Mouse (Mus musculus): ENCODE measurements at regions not wholly inside any gene's neighbourhood (a gene's known extent, or its start where the extent isn't known, plus 50 kb on each side); places are given as distances from the start of the nearest gene placed in this dataset.

DNA sequence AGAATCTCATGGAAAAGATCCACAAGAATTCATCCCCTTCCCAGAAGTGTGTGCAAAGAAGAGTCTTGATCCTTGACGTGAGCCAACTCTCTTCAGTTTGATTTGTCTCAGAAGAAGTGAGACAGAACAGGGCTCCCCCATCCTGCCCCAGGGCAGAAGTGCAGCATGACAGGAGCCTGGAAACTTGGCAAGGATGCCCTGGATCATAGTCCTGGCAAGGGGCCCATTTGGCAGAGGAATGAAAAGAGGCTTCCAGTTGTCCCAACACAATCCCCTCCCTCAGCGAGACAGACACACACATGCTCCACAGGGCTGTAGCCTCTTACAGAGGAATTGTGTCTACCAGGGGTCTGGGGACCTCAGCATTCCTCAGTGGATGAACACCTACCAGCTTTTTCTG is 102.7 kb downstream of the Ptpn20 start:
- no peaks in the 10 kb centered on the region for H3K36me3 ChIP-seq (ENCODE audit: control insufficient read depth, insufficient read depth, low read length)
- no peak overlapping the region for H3K9ac ChIP-seq (replicated peaks; ENCODE audit: low read length)
- 59% methylated on average over 2 of the region's 2 CpGs for WGBS
- H3K4me3 ChIP-seq (replicated peaks; ENCODE audit: low read depth, low read length) = no peak overlapping the region
- H3K27me3 ChIP-seq (ENCODE audit: control insufficient read depth, insufficient read depth, low read length) = no peaks in the 10 kb centered on the region
- H3K27ac ChIP-seq (replicated peaks; ENCODE audit: low read depth, low read length) = no peak overlapping the region
- peak; percentile 69 for DNase-seq
- ATAC-seq (ENCODE audit: low FRiP score, low TSS enrichment) = no peak
- H3K9me3 ChIP-seq (ENCODE audit: control insufficient read depth, low read length) = no peaks in the 10 kb centered on the region
- no peak overlapping the region for H3K4me2 ChIP-seq (ENCODE audit: low read length)
- no peaks in the 10 kb centered on the region for H3K4me1 ChIP-seq (ENCODE audit: control insufficient read depth, insufficient read depth, low read length)

- DNase-seq (no peak), ATAC-seq (ENCODE audit: low FRiP score, low TSS enrichment) (no peak)
- Histone ChIP-seq H3K36me3 (ENCODE audit: control insufficient read depth, insufficient read depth, low read length) (no peaks in the 10 kb centered on the region), H3K27me3 (ENCODE audit: control insufficient read depth, insufficient read depth, low read length) (no peaks in the 10 kb centered on the region), H3K4me3 (replicated peaks; ENCODE audit: low read depth, low read length) (no peak overlapping the region), H3K4me2 (ENCODE audit: low read length) (no peak overlapping the region), H3K9ac (replicated peaks; ENCODE audit: low read length) (no peak overlapping the region), H3K9me3 (ENCODE audit: control insufficient read depth, low read length) (no peaks in the 10 kb centered on the region), H3K27ac (replicated peaks; ENCODE audit: low read depth, low read length) (no peak overlapping the region), H3K4me1 (ENCODE audit: control insufficient read depth, insufficient read depth, low read length) (no peaks in the 10 kb centered on the region)
- WGBS = 63% methylated on average over 2 of the region's 2 CpGs
These were observed 105.2 kb downstream of the Ptpn20 start for GRCm38 (mm10) chr14:33694224-33694623.

GRCm38 (mm10) chr14:33695362-33695982 is 106.5 kb downstream of the Ptpn20 start:
- 23% methylated on average over 8 of the region's 8 CpGs for WGBS
- peak; percentile 85 for DNase-seq
- Histone ChIP-seq H3K4me2 (ENCODE audit: low read length) (no peak overlapping the region), H3K9ac (replicated peaks; ENCODE audit: low read length) (no peak overlapping the region), H3K36me3 (ENCODE audit: control insufficient read depth, insufficient read depth, low read length) (no peaks in the 10 kb centered on the region), H3K27ac (replicated peaks; ENCODE audit: low read depth, low read length) (no peak overlapping the region), H3K4me3 (replicated peaks; ENCODE audit: low read depth, low read length) (no peak overlapping the region), H3K4me1 (ENCODE audit: control insufficient read depth, insufficient read depth, low read length) (no peaks in the 10 kb centered on the region), H3K9me3 (ENCODE audit: control insufficient read depth, low read length) (no peaks in the 10 kb centered on the region), H3K27me3 (ENCODE audit: control insufficient read depth, insufficient read depth, low read length) (no peaks in the 10 kb centered on the region)
- ATAC-seq (ENCODE audit: low FRiP score, low TSS enrichment) = no peak; the same call in 1 of the 2 replicates

- Histone ChIP-seq H3K27ac (replicated peaks; ENCODE audit: low read depth, low read length) (no peak overlapping the region), H3K36me3 (ENCODE audit: control insufficient read depth, insufficient read depth, low read length) (no peaks in the 10 kb centered on the region), H3K9ac (replicated peaks; ENCODE audit: low read length) (no peak overlapping the region), H3K4me2 (ENCODE audit: low read length) (no peak overlapping the region), H3K27me3 (ENCODE audit: control insufficient read depth, insufficient read depth, low read length) (no peaks in the 10 kb centered on the region), H3K9me3 (ENCODE audit: control insufficient read depth, low read length) (no peaks in the 10 kb centered on the region), H3K4me3 (replicated peaks; ENCODE audit: low read depth, low read length) (no peak overlapping the region), H3K4me1 (ENCODE audit: control insufficient read depth, insufficient read depth, low read length) (no peaks in the 10 kb centered on the region)
- WGBS = 86% methylated on average over 3 of the region's 3 CpGs
- DNase-seq = no peak
- ATAC-seq (ENCODE audit: low FRiP score, low TSS enrichment) = no peak
These were observed 107.8 kb downstream of the Ptpn20 start for GRCm38 (mm10) chr14:33696817-33697216.

GRCm38 (mm10) chr14:33699777-33700438 is 110.9 kb downstream of the Ptpn20 start:
- 90% methylated on average over 13 of the region's 13 CpGs for WGBS
- H3K36me3 ChIP-seq (ENCODE audit: control insufficient read depth, insufficient read depth, low read length) = no peaks in the 10 kb centered on the region

GRCm38 (mm10) chr14:33707661-33708297 is 118.8 kb downstream of the Ptpn20 start:
- Histone ChIP-seq H3K36me3 (ENCODE audit: control insufficient read depth, insufficient read depth, low read length) (no peaks in the 10 kb centered on the region), H3K9me3 (ENCODE audit: control insufficient read depth, low read length) (no peaks in the 10 kb centered on the region), H3K27ac (replicated peaks; ENCODE audit: low read depth, low read length) (no peak overlapping the region), H3K9ac (replicated peaks; ENCODE audit: low read length) (no peak overlapping the region), H3K27me3 (ENCODE audit: control insufficient read depth, insufficient read depth, low read length) (no peaks in the 10 kb centered on the region), H3K4me2 (ENCODE audit: low read length) (no peak overlapping the region), H3K4me1 (ENCODE audit: control insufficient read depth, insufficient read depth, low read length) (0 out of 2 replicates have a peak, but pooled peaks cover 5% of the 10 kb centered on the region), H3K4me3 (replicated peaks; ENCODE audit: low read depth, low read length) (no peak overlapping the region)
- ATAC-seq (ENCODE audit: low FRiP score, low TSS enrichment) = no peak; the same call in 1 of the 2 replicates
- WGBS = 39% methylated on average over 6 of the region's 6 CpGs
- DNase-seq = no peak

More at GRCm38 (mm10) chr14:33699777-33700438, 110.9 kb downstream of the Ptpn20 start:
- Histone ChIP-seq H3K4me3 (replicated peaks; ENCODE audit: low read depth, low read length) (no peak overlapping the region), H3K27ac (replicated peaks; ENCODE audit: low read depth, low read length) (no peak overlapping the region), H3K4me1 (ENCODE audit: control insufficient read depth, insufficient read depth, low read length) (no peaks in the 10 kb centered on the region), H3K4me2 (ENCODE audit: low read length) (no peak overlapping the region), H3K9me3 (ENCODE audit: control insufficient read depth, low read length) (no peaks in the 10 kb centered on the region), H3K27me3 (ENCODE audit: control insufficient read depth, insufficient read depth, low read length) (no peaks in the 10 kb centered on the region), H3K9ac (replicated peaks; ENCODE audit: low read length) (no peak overlapping the region)
- DNase-seq (no peak), ATAC-seq (ENCODE audit: low FRiP score, low TSS enrichment) (no peak)

- ATAC-seq (ENCODE audit: low FRiP score, low TSS enrichment) = no peak
- H3K9me3 ChIP-seq (ENCODE audit: control insufficient read depth, low read length) = no peaks in the 10 kb centered on the region
- no peak for DNase-seq
These were observed 119.3 kb downstream of the Ptpn20 start for GRCm38 (mm10) chr14:33708298-33708665.

DNA sequence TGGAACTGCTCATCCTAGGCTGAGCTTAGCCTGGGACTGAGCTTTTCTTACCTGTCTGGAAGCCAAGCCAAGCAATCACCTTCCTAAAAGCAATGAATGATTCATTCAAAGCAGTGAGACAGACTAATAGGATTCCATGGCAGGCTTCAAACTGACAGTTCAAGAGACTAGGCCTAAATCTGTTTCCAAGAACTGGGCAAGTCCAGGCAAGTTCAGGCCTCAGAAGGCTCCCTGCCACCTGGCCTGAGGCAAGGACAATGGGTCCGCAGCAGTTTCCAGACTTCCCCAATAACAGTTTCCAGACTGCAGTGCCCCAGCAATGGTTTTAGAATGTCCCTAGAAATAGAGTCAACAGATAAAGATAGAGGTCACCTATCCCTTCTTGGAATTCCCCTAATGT is 123.5 kb downstream of the Ptpn20 start:
- DNase-seq (no peak), ATAC-seq (ENCODE audit: low FRiP score, low TSS enrichment) (no peak)
- H3K27ac ChIP-seq (replicated peaks; ENCODE audit: low read depth, low read length) = no peak overlapping the region
- 0 out of 2 replicates have a peak, but pooled peaks cover 5% of the 10 kb centered on the region for H3K4me1 ChIP-seq (ENCODE audit: control insufficient read depth, insufficient read depth, low read length)
- no peaks in the 10 kb centered on the region for H3K9me3 ChIP-seq (ENCODE audit: control insufficient read depth, low read length)
- H3K9ac ChIP-seq (replicated peaks; ENCODE audit: low read length) = no peak overlapping the region
- no peak overlapping the region for H3K4me3 ChIP-seq (replicated peaks; ENCODE audit: low read depth, low read length)
- no peaks in the 10 kb centered on the region for H3K36me3 ChIP-seq (ENCODE audit: control insufficient read depth, insufficient read depth, low read length)
- 97% methylated on average over 1 of the region's 1 CpGs for WGBS
- no peaks in the 10 kb centered on the region for H3K27me3 ChIP-seq (ENCODE audit: control insufficient read depth, insufficient read depth, low read length)
- no peak overlapping the region for H3K4me2 ChIP-seq (ENCODE audit: low read length)

More at GRCm38 (mm10) chr14:33708298-33708665, 119.3 kb downstream of the Ptpn20 start:
- no peak overlapping the region for H3K27ac ChIP-seq (replicated peaks; ENCODE audit: low read depth, low read length)
- no peaks in the 10 kb centered on the region for H3K27me3 ChIP-seq (ENCODE audit: control insufficient read depth, insufficient read depth, low read length)
- H3K4me2 ChIP-seq (ENCODE audit: low read length) = no peak overlapping the region
- no peak overlapping the region for H3K9ac ChIP-seq (replicated peaks; ENCODE audit: low read length)
- no peak overlapping the region for H3K4me3 ChIP-seq (replicated peaks; ENCODE audit: low read depth, low read length)
- no peaks in the 10 kb centered on the region for H3K36me3 ChIP-seq (ENCODE audit: control insufficient read depth, insufficient read depth, low read length)
- 0 out of 2 replicates have a peak, but pooled peaks cover 5% of the 10 kb centered on the region for H3K4me1 ChIP-seq (ENCODE audit: control insufficient read depth, insufficient read depth, low read length)
- WGBS = 91% methylated on average over 4 of the region's 4 CpGs
